Mouse (Mus musculus) neutrophil, adult 5-6 weeks (primary cell): ENCODE measurements at regions not wholly inside any gene's neighbourhood (a gene's known extent, or its start where the extent isn't known, plus 50 kb on each side); places are given as distances from the start of the nearest gene placed in this dataset.
"Not testable (repeated sequence)": the region's sequence is repeated elsewhere in the genome, so short reads cannot be mapped to it uniquely, and the experiment has no call there.

ENCODE experiments used
- ATAC-seq: fragments of 151-379, 151-347 bp; 2 replicates; pipeline ENCODE4 v1.8.0; 2017; ENCODE audit warnings: mild to moderate bottlenecking, moderate TSS enrichment; ENCODE audit not compliant: insufficient number of reproducible peaks, poor library complexity, low FRiP score, severe bottlenecking; ENCODE audit errors: extremely low read depth

DNA sequence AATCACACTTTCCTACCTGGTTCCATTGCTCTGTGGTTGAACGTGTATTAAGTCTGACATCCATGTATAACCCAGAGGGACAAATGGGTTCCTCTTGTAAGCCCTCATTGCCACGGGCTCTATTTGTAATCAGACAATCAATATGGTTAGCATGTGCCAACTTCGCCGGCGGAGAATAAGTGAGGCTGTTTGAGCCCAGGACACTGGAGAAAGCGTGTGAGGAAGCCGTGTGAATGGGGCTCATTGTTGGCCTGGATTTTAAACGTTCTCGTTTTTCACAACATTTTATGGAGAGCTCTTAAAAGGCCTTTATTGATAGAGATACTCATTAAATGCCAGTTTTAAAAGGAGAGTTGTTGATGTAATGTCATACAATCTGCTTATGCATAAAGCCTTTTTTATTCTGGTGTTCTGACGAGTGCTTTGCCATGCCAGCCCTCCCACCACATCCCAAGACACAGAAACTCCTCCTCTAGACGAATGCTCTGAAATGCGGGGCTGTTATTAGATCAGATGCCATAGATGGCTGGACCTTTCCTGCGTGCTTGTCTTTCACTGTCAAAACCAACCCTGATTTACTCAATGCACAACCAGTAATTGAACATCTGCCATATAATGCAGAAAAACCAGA lies 218.8 kb upstream of the Btg1 start:
- ATAC-seq: no peak

DNA sequence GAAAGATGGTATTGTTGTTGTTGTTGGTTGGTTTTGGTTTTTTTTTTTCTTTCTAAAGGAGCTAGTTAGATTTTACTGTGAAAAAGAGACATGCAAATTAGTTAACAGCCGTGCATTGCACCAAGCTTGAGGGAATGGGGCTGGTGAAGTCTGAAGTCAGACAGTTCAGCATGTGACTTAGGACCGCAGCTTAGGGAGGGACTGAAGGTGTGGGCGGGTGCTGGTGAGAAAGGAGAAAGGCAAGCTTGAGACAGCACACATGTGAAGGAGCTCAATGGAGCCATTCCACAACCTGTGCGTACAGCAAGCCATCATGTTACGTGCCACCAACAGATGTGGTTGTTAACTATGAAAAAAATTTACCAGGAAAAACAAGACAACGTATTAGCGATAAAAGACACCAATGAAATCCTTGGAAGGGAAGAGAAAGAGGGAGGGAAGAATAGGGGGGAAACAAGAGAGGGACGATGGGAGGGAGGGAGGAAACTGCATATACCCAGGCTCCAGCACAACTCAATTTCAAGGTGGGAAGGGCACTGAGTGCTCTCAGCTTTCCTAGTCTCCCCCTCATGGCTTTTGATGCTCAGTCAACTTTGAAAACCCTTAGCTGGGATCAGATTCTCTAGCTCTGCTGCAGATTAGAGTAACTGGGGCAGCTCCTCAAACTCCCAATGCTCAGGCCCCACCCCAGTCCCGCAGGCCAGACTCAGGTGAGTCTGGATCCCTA lies 218.1 kb upstream of the Btg1 start:
- peak; percentile 71 for ATAC-seq

DNA sequence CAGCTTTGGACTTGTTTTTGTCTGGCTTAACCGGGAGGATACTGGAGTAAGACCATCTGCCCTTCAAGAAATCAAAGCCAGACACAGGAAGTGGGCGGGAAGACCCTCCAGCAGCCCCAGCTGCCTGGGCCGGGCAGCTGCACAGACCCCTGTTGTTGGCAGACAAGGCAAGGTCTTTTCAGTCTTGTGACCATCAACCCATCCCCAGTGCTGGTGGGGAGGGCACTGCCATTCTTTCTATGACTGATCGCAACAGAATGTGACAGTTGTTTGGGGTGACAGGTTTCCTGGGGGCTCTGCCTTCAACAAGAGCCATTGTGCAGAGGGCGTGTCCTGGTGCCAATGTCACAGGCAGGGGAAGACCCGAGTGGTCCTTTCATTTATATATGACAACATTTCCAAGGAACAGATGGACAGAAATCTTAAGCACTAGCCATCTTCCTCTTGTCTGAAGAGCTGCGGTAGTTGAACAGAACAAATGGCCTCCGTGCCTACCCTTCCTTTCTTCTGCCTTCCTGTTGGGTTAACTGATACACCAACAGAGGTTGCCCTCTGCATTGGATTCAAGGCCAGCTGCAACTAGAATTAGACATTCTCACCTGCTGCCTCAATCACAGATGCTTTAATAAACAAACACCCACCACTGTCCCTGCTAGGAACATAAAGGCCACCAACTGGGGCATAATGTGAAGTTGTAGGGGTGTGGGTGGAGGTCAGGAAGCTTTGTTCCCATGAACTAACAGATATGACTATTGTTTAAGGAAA lies 217.0 kb upstream of the Btg1 start:
- ATAC-seq: no peak

GRCm38 (mm10) chr10:96400793-96401192 lies 216.0 kb upstream of the Btg1 start:
- ATAC-seq: peak; percentile 82

GRCm38 (mm10) chr10:96406306-96406705 lies 210.5 kb upstream of the Btg1 start:
- ATAC-seq: no peak

- ATAC-seq: peak; percentile 44; the same call in 1 of the 2 replicates
These were observed 209.0 kb upstream of the Btg1 start for GRCm38 (mm10) chr10:96407846-96408245.

DNA sequence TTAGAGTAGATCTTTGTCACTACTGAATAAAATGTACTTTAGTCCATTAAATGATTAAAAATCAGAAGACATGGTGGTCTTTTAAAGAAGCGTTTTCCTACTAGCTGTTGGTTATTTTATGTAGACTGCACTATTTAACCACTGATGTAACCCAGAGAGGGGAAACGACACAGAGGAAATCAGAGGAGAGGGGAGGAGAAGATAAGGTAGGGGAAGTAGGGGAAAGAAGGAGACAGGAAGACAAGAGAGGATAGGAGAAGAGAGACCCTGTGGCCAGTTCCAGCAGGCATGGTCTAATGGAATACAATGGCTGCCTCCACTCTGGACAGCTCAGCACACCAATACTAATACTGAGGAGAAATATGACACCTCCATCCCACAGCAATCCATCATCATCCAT lies 208.6 kb upstream of the Btg1 start:
- peak; percentile 17; the same call in 1 of the 2 replicates for ATAC-seq

DNA sequence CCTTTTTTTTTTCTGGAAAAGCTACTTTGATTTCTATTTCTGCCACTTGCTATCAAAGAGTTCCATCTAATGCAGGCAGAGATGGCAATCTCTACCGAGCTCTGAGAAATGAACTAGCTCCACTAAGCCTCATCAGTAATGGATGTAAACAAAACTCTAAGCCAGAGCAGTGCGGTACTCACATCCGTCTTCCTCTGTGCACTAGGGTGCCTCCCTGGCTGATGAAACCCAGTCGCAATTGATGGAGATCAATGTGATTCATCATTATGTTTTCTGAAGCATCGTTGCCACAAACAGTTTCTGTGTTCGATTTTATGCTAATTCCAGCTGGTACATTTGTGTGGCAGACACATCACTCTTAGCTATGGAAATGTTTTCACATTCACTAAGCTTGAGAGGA lies 206.8 kb upstream of the Btg1 start:
- no peak for ATAC-seq

- no peak for ATAC-seq
These were observed 202.0 kb upstream of the Btg1 start for GRCm38 (mm10) chr10:96414807-96415206.

- ATAC-seq: not testable (repeated sequence)
These were observed 195.3 kb upstream of the Btg1 start for GRCm38 (mm10) chr10:96421506-96421905.

DNA sequence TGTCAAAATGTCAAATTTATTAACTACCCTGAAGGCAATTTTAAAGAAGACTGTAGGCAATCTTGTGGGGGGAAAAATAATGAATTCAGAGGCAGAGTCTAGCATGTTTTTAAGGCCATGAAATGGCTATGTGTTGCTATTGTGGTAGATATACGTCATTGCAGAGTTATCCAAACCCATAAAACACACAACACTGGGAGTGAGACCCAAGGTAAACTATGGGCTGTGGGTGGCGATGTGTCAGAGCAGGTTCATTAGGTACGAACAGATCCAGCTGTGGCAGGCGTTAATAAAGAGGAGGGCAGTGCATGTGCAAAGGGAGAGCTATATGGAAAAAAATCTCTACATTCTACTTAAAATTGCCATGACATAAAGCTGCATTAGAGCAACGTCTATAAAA lies 189.4 kb upstream of the Btg1 start:
- no peak for ATAC-seq

GRCm38 (mm10) chr10:96430142-96430541 lies 186.7 kb upstream of the Btg1 start:
- peak; percentile 85 for ATAC-seq

GRCm38 (mm10) chr10:96435109-96435508 lies 181.7 kb upstream of the Btg1 start:
- no peak for ATAC-seq

GRCm38 (mm10) chr10:96438398-96439103 lies 178.3 kb upstream of the Btg1 start:
- ATAC-seq: no peak

- no peak for ATAC-seq
These were observed 174.6 kb upstream of the Btg1 start for GRCm38 (mm10) chr10:96442165-96442564.

- ATAC-seq: peak; percentile 75
These were observed 166.5 kb upstream of the Btg1 start for GRCm38 (mm10) chr10:96450266-96450665.

DNA sequence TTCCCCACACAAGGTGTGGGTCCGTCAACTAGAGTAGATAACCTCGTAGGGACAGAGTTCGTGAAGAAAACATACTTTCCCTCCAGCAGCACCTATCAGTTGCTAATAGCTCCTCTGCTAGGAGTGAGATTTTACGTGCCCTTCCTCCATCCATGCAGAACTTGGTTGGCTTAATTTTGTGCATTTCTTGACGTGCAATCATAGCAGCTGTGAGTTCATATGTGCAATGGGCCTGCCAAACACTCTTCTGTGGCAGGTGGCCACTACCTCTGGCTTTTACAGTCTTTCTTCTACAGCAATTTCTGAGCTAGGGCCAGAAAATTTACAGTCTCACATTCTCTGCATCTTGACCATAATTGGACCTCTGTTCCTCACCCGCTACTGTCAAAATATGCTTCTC lies 161.9 kb upstream of the Btg1 start:
- no peak for ATAC-seq

GRCm38 (mm10) chr10:96458551-96458950 lies 158.3 kb upstream of the Btg1 start:
- ATAC-seq: no peak

DNA sequence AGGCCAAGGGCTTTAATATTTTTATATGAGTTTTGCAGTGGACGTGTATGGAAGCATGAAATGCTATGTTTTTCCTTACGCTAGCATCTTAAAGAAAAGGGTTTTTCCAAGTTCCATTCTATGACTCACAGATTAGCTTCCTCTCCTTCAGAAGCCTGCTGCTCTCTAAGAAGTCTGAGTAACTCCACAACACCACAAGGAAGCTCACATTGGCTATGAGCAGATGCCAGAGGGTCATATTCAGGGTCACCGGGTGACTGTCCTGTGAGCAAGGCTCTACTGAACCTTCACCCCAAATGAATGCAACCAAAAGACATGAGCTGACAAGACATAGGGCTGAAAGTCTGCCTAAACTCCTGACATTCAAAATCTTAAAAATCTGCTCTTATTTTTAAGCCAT lies 157.6 kb upstream of the Btg1 start:
- ATAC-seq: no peak
